Mouse (Mus musculus) urinary bladder, adult 2 months (tissue): Measurements from ENCODE around the gene Tomm40. TPM values are rescaled to one million over a fixed set of nuclear protein-coding genes. Genes with fewer than 3 reads are reported as not detected.

Experiments
- DNase-seq: peaks from one replicate; pipeline ENCODE4 v3.0.0; 2022; ENCODE audit warnings: low spot score
- polyA plus RNA-seq: library from polyadenylated mRNA; depleted of rRNA; stranded (reverse); fragments of >200 nt; gene quantifications from 2 replicates; pipeline ENCODE4 v1.2.3, GENCODE M21; 2012

Tomm40 gene
- polyA plus RNA-seq, 1 experiment = 62.6 TPM

GRCm38 (mm10) chr7:19710650-19711049 is 4.6 kb downstream of the Tomm40 start:
- DNase-seq = no peak

DNA sequence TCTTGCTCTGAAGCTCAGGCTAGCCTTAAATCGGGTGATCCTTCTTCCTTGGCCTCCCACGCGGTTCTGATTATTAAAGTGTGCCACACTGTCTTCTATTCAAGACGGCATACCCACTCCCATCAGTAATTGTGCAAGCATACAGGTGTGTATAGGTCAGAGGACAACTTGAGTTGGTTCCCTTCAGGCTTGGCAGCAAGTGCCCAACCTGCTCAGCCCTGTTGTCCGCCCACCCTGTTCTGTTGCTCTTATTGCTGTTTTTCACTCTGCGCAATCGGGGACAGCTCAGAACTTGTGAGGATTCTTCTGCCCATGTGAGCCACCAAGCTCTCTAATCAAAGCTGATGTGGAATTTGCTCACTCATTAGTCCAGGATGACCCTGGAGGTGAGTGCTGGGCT is 10.0 kb downstream of the Tomm40 start:
- DNase-seq = no peak

DNA sequence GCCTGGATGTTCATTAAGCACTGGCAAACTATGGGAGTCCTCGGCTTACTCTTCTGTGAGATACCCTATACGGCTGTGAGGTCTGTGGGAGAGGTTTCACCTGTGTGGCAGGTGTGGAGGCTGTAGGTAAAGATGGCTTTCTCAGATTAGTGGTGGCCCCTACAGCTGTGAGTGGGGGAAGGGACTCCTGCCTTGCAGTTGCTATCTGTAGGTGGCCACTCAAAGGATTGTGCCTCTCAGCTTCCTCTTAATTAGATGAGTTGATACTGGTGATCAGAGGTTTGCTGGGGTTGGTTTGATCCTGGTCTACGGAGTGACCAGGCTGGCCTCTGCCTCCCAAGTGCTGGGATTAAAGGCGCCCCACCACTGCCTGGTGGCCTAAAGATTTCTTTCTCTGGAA is 10.8 kb downstream of the Tomm40 start:
- DNase-seq = no peak

DNA sequence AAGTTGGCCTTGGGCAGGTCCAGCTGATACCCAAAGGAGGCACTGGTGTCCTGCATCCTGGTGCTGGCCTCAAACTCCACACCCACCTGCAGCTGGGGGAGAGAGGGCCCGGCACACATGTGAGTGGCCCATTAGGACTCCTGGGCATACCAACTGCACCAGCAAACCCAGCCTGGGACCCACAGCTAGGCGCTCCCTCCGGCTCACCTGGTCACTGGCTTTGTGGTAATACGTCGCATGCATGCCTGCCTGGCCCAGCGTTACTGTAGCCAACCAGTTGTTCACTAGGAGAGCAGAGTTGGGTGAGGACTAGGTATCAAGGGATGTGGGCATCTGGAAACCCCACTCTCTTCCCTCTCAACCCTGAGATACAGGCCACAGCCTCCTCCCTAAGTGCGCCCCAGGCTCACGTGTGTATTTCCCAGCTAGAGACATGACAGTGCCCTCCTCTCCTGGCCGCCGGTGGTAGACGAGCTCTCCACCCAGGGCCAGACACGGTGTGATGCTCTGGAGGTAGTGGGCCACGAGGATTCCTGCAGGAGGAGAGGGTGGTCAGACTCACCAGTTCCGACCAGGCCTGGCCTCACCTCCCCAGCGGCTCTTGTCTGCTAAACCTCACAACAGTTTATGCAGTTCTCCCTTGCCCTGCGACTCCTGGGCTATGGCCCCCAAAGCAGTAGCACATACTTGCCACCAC is 12.2 kb downstream of the Tomm40 start:
- no peak for DNase-seq

- no peak for DNase-seq
Observed at GRCm38 (mm10) chr7:19701069-19701761, 14.0 kb downstream of the Tomm40 start.

- no peak for DNase-seq
Observed at GRCm38 (mm10) chr7:19700299-19701068, 14.8 kb downstream of the Tomm40 start.

DNA sequence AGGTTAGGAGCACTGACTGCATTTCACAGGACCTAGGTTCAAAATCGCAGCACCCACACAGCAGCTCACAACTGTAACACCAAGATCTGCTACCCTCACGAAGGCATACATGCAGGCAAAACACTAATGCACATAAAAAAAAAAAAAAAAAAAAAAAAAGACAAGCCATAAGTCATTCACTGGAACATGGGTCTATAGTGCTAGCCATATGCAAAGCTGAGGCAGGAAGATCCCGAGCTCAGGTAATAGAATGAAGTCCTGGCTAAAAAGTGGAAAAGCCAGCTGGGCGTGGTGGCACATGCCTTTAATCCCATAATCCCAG is 15.4 kb downstream of the Tomm40 start:
- no peak for DNase-seq

DNA sequence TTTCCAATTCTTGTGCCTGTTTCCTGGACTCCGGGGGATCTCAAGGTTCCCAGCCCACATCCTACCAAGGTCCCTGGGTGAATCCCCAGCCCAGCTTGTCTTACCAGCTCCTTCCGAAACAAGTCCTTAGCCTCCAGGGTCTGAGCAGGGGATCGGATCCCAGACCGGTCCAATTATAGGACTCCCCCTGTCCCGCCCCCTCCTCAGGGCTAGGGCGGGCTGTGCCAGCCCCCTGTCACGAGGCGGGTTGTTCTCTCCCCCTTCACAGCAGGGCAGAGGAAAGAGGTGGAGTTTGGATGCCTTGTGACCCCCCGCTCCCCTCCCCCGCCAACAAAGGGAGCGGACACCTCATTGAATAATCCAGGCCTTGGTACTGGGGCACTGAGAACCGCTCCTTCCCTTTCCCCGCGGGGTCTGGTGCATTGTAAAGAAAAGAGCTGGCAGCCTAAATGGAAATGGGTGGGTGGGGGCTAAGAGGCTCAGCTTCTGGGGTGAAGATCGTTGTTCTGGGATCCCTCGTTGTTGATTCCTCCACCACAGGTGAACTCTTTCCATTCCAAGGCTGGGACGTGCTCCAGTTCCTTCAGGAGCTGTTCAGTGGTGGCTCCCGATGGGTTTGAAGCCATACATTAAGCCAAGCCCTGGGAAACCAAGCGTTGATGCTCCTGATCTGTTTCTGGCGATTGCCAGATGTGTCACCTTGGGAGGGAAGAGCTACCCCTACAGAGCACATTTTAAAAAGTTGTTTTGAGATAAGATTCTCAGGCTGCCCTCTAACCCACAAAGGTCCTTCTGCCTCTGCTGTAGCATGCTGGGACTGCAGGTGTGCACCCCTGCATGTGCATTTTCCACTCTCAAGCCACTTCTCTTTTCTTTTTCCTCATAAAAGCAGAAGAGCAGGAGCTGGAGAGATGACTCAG is 16.1 kb downstream of the Tomm40 start, which contains the start of gene Apoe:
Apoe (minus strand) TSS at position 282 of the 920 bp plus-strand sequence.
- DNase-seq = no peak

DNA sequence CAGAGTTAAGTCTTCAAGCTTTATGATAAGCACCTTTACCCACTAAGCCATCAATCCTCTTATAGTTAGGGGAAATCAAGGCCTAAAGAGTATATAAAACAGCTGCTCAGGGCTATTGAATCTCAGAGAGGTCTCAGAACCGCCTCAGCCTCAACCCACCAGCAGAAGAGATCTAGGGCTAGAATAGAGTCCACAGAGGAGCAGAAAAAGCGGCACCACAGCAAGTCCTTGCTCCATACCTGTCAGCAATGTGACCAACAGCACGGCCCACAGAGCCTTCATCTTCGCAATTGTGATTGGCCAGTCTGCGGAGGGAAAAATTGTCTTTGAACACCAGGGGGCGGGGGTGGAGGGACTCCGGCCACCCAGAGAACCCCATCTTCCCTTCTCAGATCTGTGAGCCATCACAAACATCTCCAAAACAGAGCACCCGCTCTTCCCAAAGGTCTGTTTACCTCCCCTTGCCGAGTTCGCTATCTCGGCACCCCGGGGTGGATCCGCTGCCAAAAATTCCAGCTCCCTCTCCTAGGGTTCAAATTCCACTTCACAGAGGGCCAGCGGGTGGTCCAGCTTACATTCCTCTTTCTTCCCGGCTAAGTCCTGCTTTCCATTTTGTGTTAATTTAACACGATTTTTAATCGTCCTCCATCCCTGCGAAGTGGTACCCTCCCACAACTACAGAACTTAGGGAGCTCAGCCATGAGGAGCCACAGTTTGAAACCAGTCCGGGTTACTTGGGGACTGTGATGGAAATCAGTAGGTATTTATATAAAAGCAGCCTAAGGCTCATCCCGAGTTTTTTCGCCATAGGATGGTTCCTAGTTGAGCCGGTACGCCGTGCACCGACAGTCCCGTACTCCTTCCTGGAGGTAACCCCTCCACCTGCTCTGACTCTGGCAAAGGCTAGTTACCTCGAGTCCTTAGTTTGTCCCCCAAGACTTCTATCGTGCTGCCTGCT is 17.0 kb downstream of the Tomm40 start:
- no peak for DNase-seq

- no peak for DNase-seq
Observed at GRCm38 (mm10) chr7:19696336-19696873, 18.8 kb downstream of the Tomm40 start.

DNA sequence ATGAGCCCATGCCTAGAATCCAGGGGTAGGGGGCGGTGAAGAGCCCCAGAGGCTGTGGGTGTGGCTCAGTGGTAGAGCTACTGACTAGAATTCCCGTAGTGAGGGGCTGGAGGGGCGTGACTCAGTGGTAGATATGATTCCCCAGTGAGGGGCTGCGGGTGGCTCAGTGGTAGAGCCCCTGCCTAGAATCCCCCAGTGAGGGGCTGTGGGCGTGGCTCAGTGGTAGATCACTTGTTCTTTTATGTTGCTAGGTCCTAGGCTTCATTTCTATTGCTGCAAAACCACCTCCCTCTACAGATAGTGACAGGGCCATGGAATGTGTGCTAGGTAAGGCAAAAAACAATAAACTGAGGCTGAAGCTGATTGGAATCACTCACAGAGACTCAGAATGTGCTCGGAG is 19.4 kb downstream of the Tomm40 start:
- DNase-seq = no peak

GRCm38 (mm10) chr7:19695213-19695594 is 20.0 kb downstream of the Tomm40 start:
- no peak for DNase-seq

GRCm38 (mm10) chr7:19694336-19695212 is 20.7 kb downstream of the Tomm40 start:
- no peak for DNase-seq

DNA sequence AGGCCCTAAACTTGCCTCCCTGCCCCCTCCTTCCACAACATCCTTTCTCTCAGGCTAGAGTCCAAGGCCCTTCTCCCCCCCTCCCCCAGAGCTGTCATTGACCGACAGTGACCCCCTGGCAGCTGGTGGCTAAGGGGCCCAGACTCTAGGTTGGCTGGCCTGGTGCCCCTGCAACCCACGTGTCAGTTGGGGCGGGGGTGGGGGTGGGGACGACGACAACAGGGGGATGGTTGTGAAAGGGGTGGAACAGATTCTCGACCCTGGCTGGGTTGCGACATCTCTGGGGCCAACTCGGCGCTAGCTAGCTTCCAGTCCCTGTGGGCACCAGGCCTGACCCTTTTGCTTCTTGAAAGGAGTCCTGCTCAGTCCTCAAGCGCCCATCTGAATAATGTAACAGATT is 21.8 kb downstream of the Tomm40 start:
- DNase-seq = no peak

GRCm38 (mm10) chr7:19691873-19692865 is 23.1 kb downstream of the Tomm40 start, which contains the start of gene Apoc1:
TSS of gene Apoc1 (minus strand) at chr7:19692660.
- no peak for DNase-seq

- DNase-seq = no peak
Observed at GRCm38 (mm10) chr7:19691434-19691833, 23.8 kb downstream of the Tomm40 start.

DNA sequence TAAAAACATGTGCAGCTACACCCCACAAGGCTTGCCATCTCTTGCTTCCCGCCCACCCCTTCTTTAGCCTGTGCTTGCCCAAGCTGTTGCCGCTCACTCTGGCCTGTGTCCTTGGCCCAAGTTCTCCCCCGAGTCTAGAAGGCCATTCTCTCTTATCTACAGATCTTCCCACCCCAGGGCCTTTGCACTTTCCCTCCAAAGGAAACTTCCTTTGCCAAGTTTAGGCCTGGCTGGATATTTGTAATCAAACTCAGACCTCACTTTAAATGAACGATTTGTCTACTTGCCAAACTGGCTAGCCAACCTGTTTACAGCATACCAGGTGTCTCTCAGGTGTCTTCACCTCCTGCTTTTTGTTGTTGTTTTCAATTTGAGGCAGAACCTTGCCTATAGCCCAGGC is 24.4 kb downstream of the Tomm40 start:
- DNase-seq = no peak

GRCm38 (mm10) chr7:19688611-19689010 is 26.6 kb downstream of the Tomm40 start:
- no peak for DNase-seq
